Mouse (Mus musculus) ES-E14 (cell line): ENCODE data around the gene Lefty1. TPM values are rescaled to one million over a fixed set of nuclear protein-coding genes. Genes with fewer than 3 reads are reported as not detected.
"Not testable (repeated sequence)": the region's sequence is repeated elsewhere in the genome, so short reads cannot be mapped to it uniquely, and the experiment has no call there.

Source experiments
- DNase-seq: peaks from one replicate; pipeline ENCODE4 v3.0.0-alpha.2; 2013; ENCODE audit warnings: low read depth, low spot score
- H3K27ac ChIP-seq: 2 replicates; pipeline ENCODE4 v1.5.1; 2012; ENCODE audit warnings: low read depth, mild to moderate bottlenecking, low read length, moderate library complexity, mixed read lengths; ENCODE audit not compliant: poor library complexity, insufficient read depth, severe bottlenecking
- H3K36me3 ChIP-seq: 2 replicates; pipeline ENCODE4 v1.6.1; 2012; ENCODE audit warnings: mild to moderate bottlenecking, low read length, moderate library complexity, mixed read lengths; ENCODE audit not compliant: control insufficient read depth, poor library complexity, insufficient read depth, severe bottlenecking
- H3K4me1 ChIP-seq, 2 experiments: fragments of 150-350 bp in 1 of 2; sonication (generic) in 1 of 2; 2 replicates each; pipeline ENCODE4 v1.6.1; 2012; ENCODE audit warnings: low read length in 2 of 2, mild to moderate bottlenecking in 1 of 2, mixed read lengths in 1 of 2; ENCODE audit not compliant: control insufficient read depth in 2 of 2, insufficient read depth in 2 of 2, poor library complexity in 1 of 2
- H3K4me3 ChIP-seq, 2 experiments: fragments of 150-350 bp in 1 of 2; sonication (generic) in 1 of 2; 2 replicates each; pipeline ENCODE4 v1.5.1; 2012; ENCODE audit warnings: low read length in 2 of 2, low read depth in 1 of 2, mild to moderate bottlenecking in 1 of 2, mixed read lengths in 1 of 2; ENCODE audit not compliant: insufficient read depth in 1 of 2, poor library complexity in 1 of 2, severe bottlenecking in 1 of 2
- H3K9ac ChIP-seq: 2 replicates; pipeline ENCODE4 v1.6.1; 2012; ENCODE audit warnings: low read depth, mild to moderate bottlenecking, low read length, mixed read lengths; ENCODE audit not compliant: poor library complexity, insufficient read depth, severe bottlenecking
- H3K9me3 ChIP-seq: fragments of 150-350 bp; sonication (generic); 2 replicates; pipeline ENCODE4 v1.6.1; 2012; ENCODE audit warnings: low read depth, mild to moderate bottlenecking, low read length; ENCODE audit not compliant: control insufficient read depth, insufficient read depth
- CHD2 ChIP-seq: IDR thresholded peaks from 2 replicates; pipeline ENCODE4 v1.6.1; 2014; ENCODE audit warnings: mild to moderate bottlenecking, low read depth, low read length, inconsistent platforms
- HCFC1 ChIP-seq: IDR thresholded peaks from 2 replicates; pipeline ENCODE4 v1.6.1; 2012; ENCODE audit warnings: low read length, inconsistent platforms, borderline replicate concordance; ENCODE audit not compliant: insufficient read depth
- MAFK ChIP-seq: IDR thresholded peaks from 2 replicates; pipeline ENCODE4 v1.6.1; 2014; ENCODE audit warnings: mild to moderate bottlenecking, low read depth, low read length, inconsistent platforms; ENCODE audit not compliant: insufficient read depth
- ZC3H11A ChIP-seq: IDR thresholded peaks from 2 replicates; pipeline ENCODE4 v1.6.1; 2012; ENCODE audit warnings: low read depth, mild to moderate bottlenecking, inconsistent platforms, low read length, borderline replicate concordance
- ZNF384 ChIP-seq: IDR thresholded peaks from 2 replicates; pipeline ENCODE4 v1.6.1; 2012; ENCODE audit warnings: low read depth, low read length, inconsistent platforms
- in situ Hi-C, 2 experiments: fragments of 600-800 bp; cut with MboI; formaldehyde crosslinking; loops; one replicate each; pipeline ENCODE4 v1.15.1; 2025; ENCODE audit warnings: low sequenced_read_pairs in 2 of 2, inconsistent platforms in 1 of 2; ENCODE audit not compliant: unreplicated experiment in 2 of 2
- total RNA-seq: library from RNA; depleted of rRNA; stranded (reverse); fragments of 300-350 nt; gene quantifications from 2 replicates; pipeline ENCODE4 v1.2.3, GENCODE M21; 2012

Lefty1 gene
- total RNA-seq, 1 experiment = 281 TPM

DNA sequence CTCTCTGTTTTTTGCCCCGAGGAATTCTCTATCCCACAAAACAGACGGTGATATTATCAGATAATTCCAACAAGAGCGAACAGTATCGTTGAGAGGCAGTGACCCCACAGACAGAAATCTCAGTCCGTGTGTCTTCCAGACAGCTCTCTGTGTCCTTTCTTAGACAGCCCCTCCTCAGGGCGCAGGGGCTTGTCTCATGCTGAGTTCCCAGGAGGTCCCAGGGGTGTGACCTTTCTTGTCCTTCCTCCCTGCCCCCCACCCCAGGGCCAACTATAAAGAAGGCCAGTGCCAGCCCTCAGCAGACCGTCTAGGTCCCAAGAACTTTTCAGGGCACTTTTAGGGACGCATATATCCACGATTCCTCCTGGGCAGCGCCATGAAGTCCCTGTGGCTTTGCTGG, 42.0 kb upstream of the Lefty1 start, which contains the start of gene Lefty2:
Gene Lefty2 (plus strand): TSS at position 301 of the 400 bp plus-strand sequence.
- peak within 1 kb of the TSS; percentile 30 to 71 for H3K4me3 ChIP-seq
- H3K9ac ChIP-seq = peak within 1 kb of the TSS; percentile 75
- in situ Hi-C loops = no loop called here
- DNase-seq = no peak
- H3K36me3 ChIP-seq = peaks cover 14% of the 10 kb centered on the region; the same call in 1 of the 2 replicates
- H3K9me3 ChIP-seq = no peaks in the 10 kb centered on the region
- H3K4me1 ChIP-seq = peaks cover 14 to 29% of the 10 kb centered on the region in 2 experiments; a peak in 3 of 4 replicates
- TF ChIP-seq ZC3H11A = no peak
- TF ChIP-seq HCFC1 = no peak
- no peak for TF ChIP-seq CHD2
- peak within 1 kb of the TSS; percentile 51; the same call in 1 of the 2 replicates for H3K27ac ChIP-seq

DNA sequence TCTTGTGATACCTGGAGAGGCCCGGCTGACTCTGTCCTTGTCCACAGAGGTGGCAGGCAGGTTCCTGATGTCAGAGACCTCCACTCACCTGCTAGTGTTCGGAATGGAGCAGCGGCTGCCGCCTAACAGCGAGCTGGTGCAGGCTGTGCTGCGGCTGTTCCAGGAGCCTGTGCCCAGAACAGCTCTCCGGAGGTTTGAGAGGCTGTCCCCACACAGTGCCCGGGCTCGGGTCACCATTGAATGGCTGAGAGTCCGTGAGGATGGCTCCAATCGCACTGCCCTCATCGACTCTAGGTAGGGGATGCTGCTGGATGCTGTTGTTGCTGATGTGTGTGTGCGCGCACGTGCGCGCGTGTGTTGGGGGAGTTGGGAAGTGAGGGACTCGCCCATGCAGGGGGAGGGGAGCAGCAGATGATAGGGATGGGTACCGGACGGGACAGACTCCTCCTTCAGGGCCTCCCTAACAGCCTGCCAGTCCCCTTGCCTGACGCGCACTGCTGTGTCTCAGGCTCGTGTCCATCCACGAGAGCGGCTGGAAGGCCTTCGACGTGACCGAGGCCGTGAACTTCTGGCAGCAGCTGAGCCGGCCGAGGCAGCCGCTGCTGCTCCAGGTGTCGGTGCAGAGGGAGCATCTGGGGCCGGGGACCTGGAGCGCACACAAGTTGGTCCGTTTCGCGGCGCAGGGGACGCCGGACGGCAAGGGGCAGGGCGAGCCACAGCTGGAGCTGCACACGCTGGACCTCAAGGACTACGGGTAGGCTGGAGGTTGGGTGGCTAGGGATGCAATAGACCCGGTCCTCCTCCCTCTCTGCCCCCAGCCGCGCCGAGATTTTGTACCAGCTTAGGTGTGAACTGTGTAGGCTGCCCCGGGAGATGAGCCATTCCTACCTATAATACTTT, 40.5 kb upstream of the Lefty1 start:
- H3K27ac ChIP-seq = peak overlapping the region; percentile 35; the same call in 1 of the 2 replicates
- peaks cover 17% of the 10 kb centered on the region; the same call in 1 of the 2 replicates for H3K36me3 ChIP-seq
- peak overlapping the region; percentile 30 to 71 for H3K4me3 ChIP-seq
- peak overlapping the region; percentile 75 for H3K9ac ChIP-seq
- H3K9me3 ChIP-seq, DNase-seq, in situ Hi-C loops: not testable (repeated sequence)
- H3K4me1 ChIP-seq = peaks cover 14 to 26% of the 10 kb centered on the region in 2 experiments; a peak in 3 of 4 replicates

GRCm38 (mm10) chr1:180901107-180901506, 33.7 kb upstream of the Lefty1 start:
- no peak overlapping the region for H3K27ac ChIP-seq
- peaks cover 22% of the 10 kb centered on the region for H3K36me3 ChIP-seq
- DNase-seq = no peak
- TF ChIP-seq ZNF384 (peak; percentile 100), HCFC1 (no peak), ZC3H11A (no peak), CHD2 (no peak), MAFK (peak; percentile 46; the same call in 1 of the 2 replicates)
- no peak overlapping the region for H3K4me3 ChIP-seq
- H3K4me1 ChIP-seq = peaks cover 5 to 6% of the 10 kb centered on the region in 2 experiments; a peak in 2 of 4 replicates
- no peaks in the 10 kb centered on the region for H3K9me3 ChIP-seq
- in situ Hi-C loops = no loop called here
- no peak overlapping the region for H3K9ac ChIP-seq

DNA sequence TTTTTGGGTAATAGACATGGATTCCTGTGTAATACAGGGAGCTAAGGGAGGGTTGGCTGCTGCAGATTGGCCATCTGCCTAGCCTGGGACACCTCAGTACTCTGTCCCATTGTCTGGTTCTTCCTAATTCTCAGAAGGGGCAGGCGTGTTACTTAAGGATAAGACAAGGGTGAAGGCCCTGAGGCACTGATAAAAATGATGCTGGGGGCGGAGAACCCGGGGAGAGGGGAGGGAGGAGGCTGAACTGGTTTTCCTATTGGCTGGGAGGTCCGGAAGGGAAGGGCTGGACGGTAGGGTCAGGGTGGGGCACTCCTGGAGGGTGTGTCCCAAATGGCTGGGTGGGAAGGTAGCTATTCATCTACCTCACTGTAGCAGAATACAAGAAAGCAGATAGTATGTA, 31.9 kb upstream of the Lefty1 start:
- H3K9me3 ChIP-seq = no peaks in the 10 kb centered on the region
- H3K27ac ChIP-seq = no peak overlapping the region; the same call in 1 of the 2 replicates
- in situ Hi-C loops = no loop called here
- TF ChIP-seq ZC3H11A (no peak), ZNF384 (no peak), CHD2 (no peak), HCFC1 (no peak), MAFK (no peak)
- H3K36me3 ChIP-seq = peaks cover 24% of the 10 kb centered on the region
- H3K4me1 ChIP-seq = peaks cover 4 to 17% of the 10 kb centered on the region in 2 experiments; a peak in 2 of 4 replicates
- no peak overlapping the region for H3K4me3 ChIP-seq
- peak; percentile 87 for DNase-seq
- H3K9ac ChIP-seq = no peak overlapping the region
